Mouse (Mus musculus) CH12.LX (cell line): ENCODE measurements around the gene Tcirg1.

Source experiments
- HCFC1 ChIP-seq: IDR thresholded peaks from 2 replicates; pipeline ENCODE4 v1.6.1; 2012; ENCODE audit warnings: low read depth, mild to moderate bottlenecking, inconsistent platforms, low read length, improper control_type of control experiment
- POLR2A ChIP-seq: IDR thresholded peaks from 2 replicates; pipeline ENCODE4 v1.6.1; 2011; ENCODE audit warnings: low read depth, mild to moderate bottlenecking, improper control_type of control experiment, low read length
- RAD21 ChIP-seq: IDR thresholded peaks from 2 replicates; pipeline ENCODE4 v1.6.1; 2011; ENCODE audit warnings: low read depth, mild to moderate bottlenecking, low read length, improper control_type of control experiment, moderate library complexity
- SIN3A ChIP-seq: IDR thresholded peaks from 2 replicates; pipeline ENCODE4 v1.6.1; 2012; ENCODE audit warnings: low read length, improper control_type of control experiment, inconsistent platforms

GRCm38 (mm10) chr19:3862713-3863112 lies 44.2 kb downstream of the Tcirg1 start:
- no peak for TF ChIP-seq POLR2A
- TF ChIP-seq SIN3A = no peak
- TF ChIP-seq HCFC1 = no peak
- TF ChIP-seq RAD21 = no peak
